Mouse (Mus musculus) erythroblast, embryonic 14.5 days (primary cell): ENCODE results near the gene Wdr45b.

Experiments used
- GATA1 ChIP-seq: IDR thresholded peaks from 2 replicates; pipeline ENCODE4 v1.6.1; 2012; ENCODE audit warnings: low read length, inconsistent platforms, mixed read lengths
- TAL1 ChIP-seq: IDR thresholded peaks from 3 replicates; pipeline ENCODE4 v1.6.1; 2012; ENCODE audit warnings: low read length, inconsistent platforms, mixed read lengths

DNA sequence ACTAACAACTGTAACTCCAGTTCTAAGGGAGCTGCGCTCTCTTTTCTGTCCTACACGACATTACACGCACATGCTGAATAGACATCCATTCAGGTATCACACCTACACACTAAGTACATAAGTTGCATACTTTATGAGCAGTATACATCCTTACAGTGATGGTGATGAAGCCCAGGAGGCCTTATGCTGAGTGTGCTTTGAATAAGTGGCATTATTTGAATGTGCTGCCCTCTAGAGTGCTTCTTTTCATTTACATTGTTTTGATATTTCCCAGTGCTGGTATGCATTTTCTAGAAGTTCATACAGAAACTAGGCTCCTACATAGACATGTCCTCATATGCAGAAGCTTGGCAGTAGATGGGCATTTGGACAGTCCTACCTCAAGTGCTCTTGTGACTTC lies 64.4 kb downstream of the Wdr45b start:
- no peak for TF ChIP-seq TAL1
- TF ChIP-seq GATA1, result no peak
